Comparison of ENCODE assay signal across 17 mouse cellular contexts in the genomic region with DNA sequence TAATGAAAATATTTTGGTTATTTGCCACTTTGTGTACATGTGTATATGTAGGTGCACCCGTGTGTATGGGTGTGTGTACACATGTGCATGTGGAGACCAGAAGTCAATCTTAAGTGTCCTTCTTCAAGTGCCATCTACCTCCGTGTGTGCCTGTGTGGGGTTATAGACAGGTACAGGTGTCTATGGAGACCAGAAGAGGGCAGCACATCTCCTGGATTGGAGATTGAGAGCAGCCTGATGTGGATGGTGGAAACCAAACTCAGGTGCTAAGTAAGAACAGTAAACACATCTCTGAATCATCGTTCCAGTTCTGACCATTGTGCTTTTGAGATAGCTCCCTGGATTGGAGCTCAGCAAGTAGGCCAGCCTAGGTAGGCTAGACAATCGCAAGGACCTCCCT. TPM values are rescaled to one million over a fixed set of nuclear protein-coding genes. Genes with fewer than 3 reads are reported as not detected.
DNase-seq lines count a peak whose midpoint lies in the region; ATAC-seq and TF ChIP-seq lines count a peak whose summit lies in the region.
"Had no signal": no experiment of that assay in that cellular context is flagged by ENCODE, and none has a peak within 500 bp of the region (broad histone marks: within the 10 kb centered on the region; RNA-seq: fewer than 3 reads in every experiment).

No protein-coding gene starts in this region.

- peak; percentile 21 for DNase-seq in CD4-positive, CD25-positive, alpha-beta regulatory T cell, adult 2 months (ENCODE audit: low read depth, low spot score)
- no peak for DNase-seq in midbrain, postnatal 0 days (ENCODE audit: low spot score)
- peak; percentile 67 for DNase-seq in R1 (ENCODE audit: low read depth, low spot score)
- no peak for DNase-seq in stomach, postnatal 0 days (ENCODE audit: low spot score)
- DNase-seq in yolk sac, embryonic 10.5 days (ENCODE audit: low spot score), result no peak
- DNase-seq in adrenal gland, postnatal 36 days, result no peak
- DNase-seq: cerebellum, postnatal 36 days; kidney, postnatal 14 days; layer of hippocampus, adult 9-11 months; lung, postnatal 14 days; spleen, adult 18-20 months had no signal

- H3K9me3 ChIP-seq in midbrain, postnatal 0 days (ENCODE audit: low read length), result no peaks in the 10 kb centered on the region
- H3K9me3 ChIP-seq in midbrain, embryonic 16.5 days (replicated peaks; ENCODE audit: control insufficient read depth, low read length, poor library complexity, severe bottlenecking), result no peaks in the 10 kb centered on the region
- H3K9me3 ChIP-seq in stomach, postnatal 0 days (ENCODE audit: control insufficient read depth, low read length), result no peaks in the 10 kb centered on the region
- H3K9me3 ChIP-seq: liver, embryonic 12.5 days; midbrain, embryonic 13.5 days; stomach, embryonic 15.5 days had no signal

- 86% methylated on average over 4 of the region's 4 CpGs for WGBS in midbrain, postnatal 0 days
- WGBS in midbrain, embryonic 16.5 days, result 88% methylated on average over 4 of the region's 4 CpGs
- 84% methylated on average over 4 of the region's 4 CpGs for WGBS in stomach, postnatal 0 days

- no peak overlapping the region for H3K4me2 ChIP-seq in midbrain, postnatal 0 days (ENCODE audit: low read depth, low read length, poor library complexity, severe bottlenecking)
- H3K4me2 ChIP-seq in midbrain, embryonic 16.5 days (ENCODE audit: low read length), result no peak overlapping the region
- H3K4me2 ChIP-seq in stomach, postnatal 0 days (replicated peaks; ENCODE audit: low read depth), result no peak overlapping the region
- H3K4me2 ChIP-seq: liver, embryonic 12.5 days; midbrain, embryonic 13.5 days; stomach, embryonic 15.5 days had no signal

- no peak overlapping the region for H3K27ac ChIP-seq in midbrain, postnatal 0 days (ENCODE audit: low read depth, low read length)
- no peak overlapping the region for H3K27ac ChIP-seq in midbrain, embryonic 16.5 days (ENCODE audit: low read length)
- no peak overlapping the region for H3K27ac ChIP-seq in stomach, postnatal 0 days (replicated peaks)
- H3K27ac ChIP-seq: liver, embryonic 12.5 days; midbrain, embryonic 13.5 days; stomach, embryonic 15.5 days had no signal

- no peak overlapping the region for H3K4me3 ChIP-seq in midbrain, postnatal 0 days (ENCODE audit: low read depth, low read length)
- no peak overlapping the region for H3K4me3 ChIP-seq in midbrain, embryonic 16.5 days (ENCODE audit: low read depth, low read length)
- no peak overlapping the region for H3K4me3 ChIP-seq in stomach, postnatal 0 days (ENCODE audit: low read depth, low read length)
- H3K4me3 ChIP-seq: liver, embryonic 12.5 days; midbrain, embryonic 13.5 days; stomach, embryonic 15.5 days had no signal

- H3K36me3 ChIP-seq in midbrain, postnatal 0 days (ENCODE audit: insufficient read depth, low read length), result no peaks in the 10 kb centered on the region
- H3K36me3 ChIP-seq in midbrain, embryonic 16.5 days (ENCODE audit: control insufficient read depth, insufficient read depth, low read length), result 0 out of 2 replicates have a peak, but pooled peaks cover 2% of the 10 kb centered on the region
- H3K36me3 ChIP-seq in stomach, postnatal 0 days (ENCODE audit: control insufficient read depth, insufficient read depth, low read length), result no peaks in the 10 kb centered on the region
- H3K36me3 ChIP-seq: liver, embryonic 12.5 days; midbrain, embryonic 13.5 days; stomach, embryonic 15.5 days had no signal

- no peaks in the 10 kb centered on the region for H3K27me3 ChIP-seq in midbrain, postnatal 0 days (ENCODE audit: insufficient read depth, low read length)
- no peaks in the 10 kb centered on the region for H3K27me3 ChIP-seq in midbrain, embryonic 16.5 days (ENCODE audit: control insufficient read depth, insufficient read depth, low read depth, low read length)
- no peaks in the 10 kb centered on the region for H3K27me3 ChIP-seq in stomach, postnatal 0 days (ENCODE audit: control insufficient read depth, insufficient read depth, low read length)
- H3K27me3 ChIP-seq: liver, embryonic 12.5 days; midbrain, embryonic 13.5 days; stomach, embryonic 15.5 days had no signal

- no peak for ATAC-seq in CD4-positive, CD25-positive, alpha-beta regulatory T cell, adult 4 months
- ATAC-seq in midbrain, postnatal 0 days (ENCODE audit: low FRiP score), result no peak
- no peak for ATAC-seq in midbrain, embryonic 16.5 days
- no peak for ATAC-seq in stomach, postnatal 0 days (ENCODE audit: low FRiP score, low TSS enrichment)
- ATAC-seq: inflammation-experienced regulatory T-cells, adult 6 months; liver, embryonic 12.5 days; midbrain, embryonic 13.5 days had no signal

- H3K4me1 ChIP-seq in midbrain, postnatal 0 days (ENCODE audit: insufficient read depth, low read length), result no peaks in the 10 kb centered on the region
- no peaks in the 10 kb centered on the region for H3K4me1 ChIP-seq in midbrain, embryonic 16.5 days (ENCODE audit: control insufficient read depth, insufficient read depth, low read length)
- H3K4me1 ChIP-seq in stomach, postnatal 0 days (replicated peaks; ENCODE audit: control insufficient read depth, insufficient read depth), result no peaks in the 10 kb centered on the region
- H3K4me1 ChIP-seq: midbrain, embryonic 13.5 days; stomach, embryonic 15.5 days had no signal

- TF ChIP-seq CTCF in midbrain, postnatal 0 days (IDR thresholded peaks at IDR 0.05), result 0 out of 2 replicates have a peak, but pooled peaks have one; percentile 4
- 0 out of 2 replicates have a peak, but pooled peaks have one; percentile 22 for TF ChIP-seq CTCF in stomach, postnatal 0 days (IDR thresholded peaks at IDR 0.05; ENCODE audit: low read depth)

- H3K9ac ChIP-seq in midbrain, postnatal 0 days (replicated peaks; ENCODE audit: low read length, poor library complexity, severe bottlenecking), result no peak overlapping the region
- H3K9ac ChIP-seq in midbrain, embryonic 16.5 days (ENCODE audit: low read depth, low read length), result no peak overlapping the region
- H3K9ac ChIP-seq in stomach, postnatal 0 days (ENCODE audit: low read length), result no peak overlapping the region
- H3K9ac ChIP-seq: liver, embryonic 12.5 days; midbrain, embryonic 13.5 days; stomach, embryonic 15.5 days had no signal

- no peak for TF ChIP-seq EP300 in stomach, postnatal 0 days (optimal IDR thresholded peaks at IDR 0.05)

RNA-seq across cellular contexts. Expression of gene Spata1, which starts 13.1 kb away (rescaled TPM):
- 1 to 10 TPM; 7.8 to 8.7 TPM for polyA plus RNA-seq in CD4-positive, CD25-positive, alpha-beta regulatory T cell, adult 4 months (2017; shearing (Covaris generic))
- 0.71 and 2.4 TPM in 2 replicates for total RNA-seq in midbrain, postnatal 0 days (2014; rRNA removed)
- polyA plus RNA-seq in midbrain, postnatal 0 days (2015; fragmentation: Nextera tagmentation; extraction: Ambion mirVana), result 3.0 and 3.1 TPM in 2 replicates
- 4.6 TPM in 2 replicates for polyA plus RNA-seq in midbrain, embryonic 16.5 days (2015; fragmentation: Nextera tagmentation; extraction: Ambion mirVana)
- 1.1 and 2.4 TPM in 2 replicates for polyA plus RNA-seq in stomach, postnatal 0 days (2015; fragmentation: Nextera tagmentation; extraction: Ambion mirVana)
- 1 to 10 TPM; 3.9 to 4.6 TPM for total RNA-seq in adrenal gland, postnatal 36 days (2021)

RNA-seq across cellular contexts. Expression of gene Gng5, which starts 13.1 kb away (rescaled TPM):
- polyA plus RNA-seq in CD4-positive, CD25-positive, alpha-beta regulatory T cell, adult 4 months (2017; shearing (Covaris generic)), result 100 to 1,000 TPM; 270 to 377 TPM
- 67.5 and 85.1 TPM in 2 replicates for total RNA-seq in midbrain, postnatal 0 days (2014; rRNA removed)
- 244 and 247 TPM in 2 replicates for polyA plus RNA-seq in midbrain, postnatal 0 days (2015; fragmentation: Nextera tagmentation; extraction: Ambion mirVana)
- 256 and 276 TPM in 2 replicates for polyA plus RNA-seq in midbrain, embryonic 16.5 days (2015; fragmentation: Nextera tagmentation; extraction: Ambion mirVana)
- 1,101 and 1,141 TPM in 2 replicates for polyA plus RNA-seq in stomach, postnatal 0 days (2015; fragmentation: Nextera tagmentation; extraction: Ambion mirVana)
- 100 to 1,000 TPM; 250 to 253 TPM for total RNA-seq in adrenal gland, postnatal 36 days (2021)

RNA-seq across cellular contexts. Expression of gene Rpf1, which starts 34.8 kb away (rescaled TPM):
- 10 to 100 TPM; 37.8 to 49.8 TPM for polyA plus RNA-seq in CD4-positive, CD25-positive, alpha-beta regulatory T cell, adult 4 months (2017; shearing (Covaris generic))
- 22.0 and 31.7 TPM in 2 replicates for total RNA-seq in midbrain, postnatal 0 days (2014; rRNA removed)
- polyA plus RNA-seq in midbrain, postnatal 0 days (2015; fragmentation: Nextera tagmentation; extraction: Ambion mirVana), result 24.7 and 26.2 TPM in 2 replicates
- 37.4 and 39.9 TPM in 2 replicates for polyA plus RNA-seq in midbrain, embryonic 16.5 days (2015; fragmentation: Nextera tagmentation; extraction: Ambion mirVana)
- 30.8 and 31.2 TPM in 2 replicates for polyA plus RNA-seq in stomach, postnatal 0 days (2015; fragmentation: Nextera tagmentation; extraction: Ambion mirVana)
- 10 to 100 TPM; 25.8 to 29.6 TPM for total RNA-seq in adrenal gland, postnatal 36 days (2021)

RNA-seq across cellular contexts. Expression of gene Ctbs, which starts 36.9 kb away (rescaled TPM):
- 1 to 10 TPM; 6.0 to 8.3 TPM for polyA plus RNA-seq in CD4-positive, CD25-positive, alpha-beta regulatory T cell, adult 4 months (2017; shearing (Covaris generic))
- 6.3 and 6.7 TPM in 2 replicates for total RNA-seq in midbrain, postnatal 0 days (2014; rRNA removed)
- 4.3 and 4.7 TPM in 2 replicates for polyA plus RNA-seq in midbrain, postnatal 0 days (2015; fragmentation: Nextera tagmentation; extraction: Ambion mirVana)
- 4.3 and 4.4 TPM in 2 replicates for polyA plus RNA-seq in midbrain, embryonic 16.5 days (2015; fragmentation: Nextera tagmentation; extraction: Ambion mirVana)
- 7.9 and 8.7 TPM in 2 replicates for polyA plus RNA-seq in stomach, postnatal 0 days (2015; fragmentation: Nextera tagmentation; extraction: Ambion mirVana)
- 10 to 100 TPM in 1 of 2 experiments, 1 to 10 TPM in 1; 8.1 to 12.3 TPM for total RNA-seq in adrenal gland, postnatal 36 days (2021)

Comparison
In these comparisons a context has a peak if more than half of its experiments do, and no peak if none do; other contexts are left out.
1. DNase-seq: peak in CD4-positive, CD25-positive, alpha-beta regulatory T cell, adult 2 months (single experiment) and R1 (single experiment); none in midbrain, postnatal 0 days (single experiment), stomach, postnatal 0 days (single experiment), yolk sac, embryonic 10.5 days (single experiment) and adrenal gland, postnatal 36 days (0 of 2).